Mouse (Mus musculus) spleen, adult 2 months (tissue): Measurements from ENCODE around the gene Pnrc2. TPM values are rescaled to one million over a fixed set of nuclear protein-coding genes. Genes with fewer than 3 reads are reported as not detected.

Experiments
- DNase-seq, 2 experiments: peaks; one replicate each; pipeline versions ENCODE4 v3.0.0 to v3.0.0-alpha.2; 2012 to 2021; ENCODE audit warnings: low spot score in 2 of 2, low read depth in 1 of 2
- H3K27ac ChIP-seq: fragments of 200-500 bp; 2 replicates; pipeline ENCODE4 v1.5.1; 2012; ENCODE audit warnings: low read length, inconsistent platforms; ENCODE audit not compliant: insufficient read depth
- H3K27me3 ChIP-seq: fragments of 200-500 bp; 2 replicates; pipeline ENCODE4 v1.6.1; 2012; ENCODE audit warnings: mild to moderate bottlenecking, moderate library complexity, low read length, inconsistent platforms; ENCODE audit not compliant: control insufficient read depth, insufficient read depth
- H3K36me3 ChIP-seq: fragments of 200-500 bp; 2 replicates; pipeline ENCODE4 v1.6.1; 2012; ENCODE audit warnings: mild to moderate bottlenecking, low read length, inconsistent platforms; ENCODE audit not compliant: control insufficient read depth, insufficient read depth
- H3K4me1 ChIP-seq: fragments of 200-500 bp; 2 replicates; pipeline ENCODE4 v1.6.1; 2011; ENCODE audit warnings: inconsistent platforms; ENCODE audit not compliant: control insufficient read depth, insufficient read depth, insufficient read length
- H3K4me3 ChIP-seq: fragments of 200-500 bp; 2 replicates; pipeline ENCODE4 v1.5.1; 2011; ENCODE audit warnings: mild to moderate bottlenecking, inconsistent platforms; ENCODE audit not compliant: insufficient read depth, insufficient read length; ENCODE audit errors: extremely low read depth
- CTCF ChIP-seq: fragments of 200-500 bp; IDR thresholded peaks from 2 replicates; pipeline ENCODE4 v1.5.1; 2011; ENCODE audit warnings: mild to moderate bottlenecking, inconsistent platforms; ENCODE audit not compliant: insufficient read depth, insufficient read length, insufficient replicate concordance; ENCODE audit errors: extremely low read depth
- POLR2A ChIP-seq: fragments of 200-500 bp; IDR thresholded peaks from 2 replicates; pipeline ENCODE4 v1.6.1; 2011; ENCODE audit warnings: low read depth, low read length, inconsistent platforms
- WGBS: fragments of 180-500 bp; shearing (Covaris S2); methylation state at CpG from one replicate; pipeline ENCODE4 v1.1.7; 2018; 5-methylcytosine and 5-hydroxymethylcytosine counted together
- polyA plus RNA-seq: library from polyadenylated mRNA; depleted of rRNA; stranded (reverse); fragments of >200 nt; gene quantifications from 2 replicates; pipeline ENCODE4 v1.2.3, GENCODE M21; 2012

Pnrc2 gene
- polyA plus RNA-seq, 1 experiment: 12.2 TPM

DNA sequence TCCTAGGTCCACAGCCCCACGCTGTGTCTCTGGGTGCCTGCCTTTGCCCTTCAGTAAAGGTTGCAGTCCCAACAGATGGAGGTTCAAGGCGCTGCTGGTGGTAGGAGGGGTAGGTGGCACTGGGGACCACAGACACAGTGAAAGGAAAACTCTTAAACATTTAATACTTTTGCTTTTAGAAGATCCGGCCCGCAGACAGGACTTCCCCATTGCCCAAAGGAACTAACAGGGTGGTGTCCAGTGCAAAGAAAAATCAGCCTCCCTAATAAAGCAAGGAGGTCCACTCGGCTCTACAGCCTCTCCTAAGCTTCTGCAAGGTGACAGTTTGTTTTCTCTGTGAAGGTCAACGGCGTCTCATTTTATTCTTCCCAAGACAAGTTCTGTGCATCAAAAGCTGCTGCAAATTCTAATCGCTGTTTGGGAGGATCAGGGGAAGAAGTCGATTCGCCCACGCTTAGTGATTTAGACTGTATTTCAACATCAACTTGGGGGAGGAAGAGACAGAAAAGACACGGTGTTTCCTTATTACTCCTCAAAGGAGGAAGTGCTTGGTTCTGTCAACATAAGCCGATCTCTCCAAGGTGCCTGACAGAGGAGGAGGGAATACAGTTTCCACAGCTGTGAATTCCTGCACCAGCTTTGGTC is 45.1 kb upstream of the Pnrc2 start:
- DNase-seq: no peak
- Histone ChIP-seq H3K36me3 (peaks cover 12% of the 10 kb centered on the region), H3K4me3 (no peak overlapping the region), H3K4me1 (peaks cover 17% of the 10 kb centered on the region; the same call in 1 of the 2 replicates), H3K27ac (peak overlapping the region; percentile 92), H3K27me3 (no peaks in the 10 kb centered on the region)
- WGBS: 27% methylated on average over 13 of the region's 13 CpGs
- TF ChIP-seq POLR2A: no peak

DNA sequence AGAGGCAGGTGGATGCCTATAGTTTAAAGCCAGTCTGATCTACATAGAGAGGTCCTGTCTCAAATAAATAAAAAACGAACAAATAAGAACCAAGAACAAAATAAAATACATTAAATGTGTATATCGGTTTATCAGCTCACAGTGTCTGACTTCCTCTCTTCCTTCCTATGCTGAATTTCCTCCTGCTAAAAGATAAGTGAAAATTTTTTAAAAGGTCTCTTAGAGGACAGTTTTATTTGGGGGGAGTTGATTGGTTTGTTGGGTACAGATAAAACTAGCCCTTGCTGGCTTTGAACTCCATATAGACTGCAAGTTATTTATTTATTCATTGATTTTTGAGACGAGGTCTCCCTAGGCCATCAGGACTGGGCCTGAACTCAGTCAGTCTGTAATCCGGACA is 39.8 kb upstream of the Pnrc2 start:
- Histone ChIP-seq H3K36me3 (peaks cover 13% of the 10 kb centered on the region), H3K27me3 (no peaks in the 10 kb centered on the region), H3K4me1 (peaks cover 22% of the 10 kb centered on the region; the same call in 1 of the 2 replicates), H3K4me3 (no peak overlapping the region), H3K27ac (peak overlapping the region; percentile 85; the same call in 1 of the 2 replicates)
- WGBS: 49% methylated on average over 4 of the region's 4 CpGs
- no peak for DNase-seq
- TF ChIP-seq POLR2A (no peak), CTCF (no peak)

DNA sequence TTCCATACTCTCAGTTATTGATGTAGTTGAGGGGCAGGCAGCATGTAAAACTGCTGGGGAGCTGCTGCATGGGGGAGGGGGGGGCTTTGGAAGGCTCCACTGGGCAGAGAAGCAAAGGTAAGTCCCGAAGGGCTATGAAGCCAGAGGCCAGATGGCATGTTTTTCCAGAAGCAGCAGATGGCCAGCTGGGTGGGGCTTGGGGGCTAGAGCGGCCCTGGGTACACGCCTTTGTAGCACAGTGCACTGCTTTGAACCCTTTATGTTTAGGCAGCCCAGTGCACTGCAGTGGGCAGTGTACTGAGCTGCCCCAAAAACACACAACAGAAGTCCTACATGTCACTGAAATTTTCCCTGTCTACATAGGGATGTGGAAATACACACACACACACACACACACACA is 39.2 kb upstream of the Pnrc2 start:
- H3K4me1 ChIP-seq: peaks cover 19% of the 10 kb centered on the region; the same call in 1 of the 2 replicates
- TF ChIP-seq POLR2A (no peak), CTCF (no peak)
- H3K27ac ChIP-seq: peak overlapping the region; percentile 85
- H3K27me3 ChIP-seq: no peaks in the 10 kb centered on the region
- DNase-seq: no peak
- peak overlapping the region; percentile 36; the same call in 1 of the 2 replicates for H3K4me3 ChIP-seq
- peaks cover 14% of the 10 kb centered on the region for H3K36me3 ChIP-seq
- WGBS: 29% methylated on average over 3 of the region's 3 CpGs

DNA sequence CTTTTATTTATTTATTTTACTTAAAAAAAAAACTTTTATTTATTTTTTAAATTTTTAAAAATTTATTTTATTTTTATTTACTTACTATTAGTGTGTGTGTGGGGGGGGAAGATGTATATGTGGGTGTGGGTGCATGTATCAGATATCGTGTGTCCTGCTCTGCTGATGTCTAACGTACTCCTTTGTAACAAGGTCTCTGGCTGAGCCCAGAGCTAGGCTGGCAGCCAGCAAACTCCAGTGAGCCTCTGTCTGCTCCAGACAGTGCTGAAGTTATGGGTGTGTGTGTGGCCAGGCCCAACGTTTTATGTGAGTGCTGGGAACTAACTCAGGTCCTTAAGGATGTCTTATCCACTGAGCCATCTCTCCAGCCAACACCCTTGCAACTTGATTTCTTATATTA is 38.5 kb upstream of the Pnrc2 start:
- Histone ChIP-seq H3K27ac (peak overlapping the region; percentile 85), H3K36me3 (peaks cover 15% of the 10 kb centered on the region), H3K4me3 (peak overlapping the region; percentile 32; the same call in 1 of the 2 replicates), H3K27me3 (no peaks in the 10 kb centered on the region), H3K4me1 (peaks cover 18% of the 10 kb centered on the region; the same call in 1 of the 2 replicates)
- 66% methylated on average over 3 of the region's 3 CpGs for whole genome bisulfite sequencing
- DNase-seq: no peak
- no peak for TF ChIP-seq CTCF
- TF ChIP-seq POLR2A: no peak

- Histone ChIP-seq H3K27me3 (no peaks in the 10 kb centered on the region), H3K27ac (peak overlapping the region; percentile 78), H3K4me3 (peak overlapping the region; percentile 35; the same call in 1 of the 2 replicates), H3K4me1 (peaks cover 18% of the 10 kb centered on the region; the same call in 1 of the 2 replicates), H3K36me3 (peaks cover 11% of the 10 kb centered on the region)
- WGBS: 23% methylated on average over 7 of the region's 7 CpGs
- DNase-seq: peak; percentile 46 to 77
- TF ChIP-seq POLR2A: no peak
- no peak for TF ChIP-seq CTCF
Observed at GRCm38 (mm10) chr4:135911531-135911930, 37.9 kb upstream of the Pnrc2 start.

- peaks cover 26% of the 10 kb centered on the region; the same call in 1 of the 2 replicates for H3K4me1 ChIP-seq
- WGBS: 49% methylated on average over 13 of the region's 13 CpGs
- TF ChIP-seq CTCF (no peak), POLR2A (no peak)
- no peaks in the 10 kb centered on the region for H3K27me3 ChIP-seq
- H3K27ac ChIP-seq: peak overlapping the region; percentile 81
- peak in 1 of 2 experiments; percentile 45 for DNase-seq
- peaks cover 14% of the 10 kb centered on the region for H3K36me3 ChIP-seq
- H3K4me3 ChIP-seq: no peak overlapping the region
Observed at GRCm38 (mm10) chr4:135909326-135910066, 35.8 kb upstream of the Pnrc2 start.

DNA sequence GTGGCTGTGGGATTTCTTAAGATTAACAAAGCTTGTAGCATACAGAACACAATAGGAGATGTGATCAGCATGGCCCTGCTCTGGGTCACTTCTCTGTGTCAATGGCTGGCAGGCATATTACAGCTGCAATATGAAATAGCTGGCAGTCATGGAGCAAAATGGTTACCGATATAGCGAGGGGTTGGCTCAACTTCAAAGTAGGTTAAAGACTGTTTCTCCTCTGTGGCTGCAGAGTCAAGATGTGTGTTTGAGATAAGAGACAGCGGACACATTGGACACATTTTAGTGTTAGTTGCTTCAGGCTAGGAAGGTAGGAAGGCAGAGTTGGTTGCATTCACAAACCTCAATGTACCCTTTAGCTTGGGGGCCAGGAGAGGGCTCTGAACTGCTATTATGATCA is 33.0 kb upstream of the Pnrc2 start:
- Histone ChIP-seq H3K27ac (no peak overlapping the region), H3K4me1 (peaks cover 41% of the 10 kb centered on the region; the same call in 1 of the 2 replicates), H3K36me3 (peaks cover 14% of the 10 kb centered on the region), H3K4me3 (no peak overlapping the region), H3K27me3 (no peaks in the 10 kb centered on the region)
- DNase-seq: no peak
- TF ChIP-seq CTCF: no peak
- no peak for TF ChIP-seq POLR2A
- 42% methylated on average over 3 of the region's 3 CpGs for WGBS
